Comparison of ENCODE assay signal across 15 mouse cellular contexts in the genomic region with DNA sequence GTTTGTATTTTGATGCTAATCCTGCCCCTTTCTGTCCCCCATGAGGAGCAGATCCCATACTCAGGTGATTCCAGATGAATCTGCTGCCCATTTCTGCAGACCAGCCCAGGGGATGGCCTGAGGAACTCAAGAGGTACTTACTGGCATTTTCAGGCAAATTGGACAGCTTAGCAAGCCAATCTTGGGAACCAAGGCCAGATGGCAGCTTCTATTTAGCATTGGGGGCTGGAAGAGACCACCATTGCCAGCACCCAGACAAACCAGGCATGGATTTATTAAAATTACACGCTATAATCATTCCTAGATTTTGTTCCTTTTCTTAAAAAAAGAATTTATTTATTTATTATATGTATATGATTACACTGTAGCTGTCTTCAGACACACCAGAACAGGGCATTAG.
"Had no signal": no experiment of that assay in that cellular context is flagged by ENCODE, and none has a peak within 500 bp of the region (broad histone marks: within the 10 kb centered on the region; RNA-seq: fewer than 3 reads in every experiment).

No protein-coding gene starts in this region.

- H3K36me3 ChIP-seq: neural tube, embryonic 15.5 days; stomach, embryonic 15.5 days had no signal

- H3K9me3 ChIP-seq: stomach, embryonic 15.5 days had no signal

- H3K4me1 ChIP-seq: neural tube, embryonic 15.5 days; stomach, embryonic 15.5 days had no signal

- H3K4me3 ChIP-seq: neural tube, embryonic 15.5 days; stomach, embryonic 15.5 days had no signal

- H3K4me2 ChIP-seq: neural tube, embryonic 15.5 days; stomach, embryonic 15.5 days had no signal

- H3K9ac ChIP-seq: neural tube, embryonic 15.5 days; stomach, embryonic 15.5 days had no signal

- DNase-seq: retina, postnatal 1 day; right cerebral cortex, adult 18-20 months; right cerebral cortex, postnatal 14 days; right cerebral cortex, postnatal 25 days; right cerebral cortex, postnatal 4 days; spleen, adult 18-20 months; thymus, adult 18-20 months; thymus, adult 2 months; thymus, postnatal 14 days; thymus, postnatal 25 days; thymus, postnatal 36 days; thymus, postnatal 4 days had no signal

- H3K27me3 ChIP-seq: neural tube, embryonic 15.5 days; stomach, embryonic 15.5 days had no signal

- H3K27ac ChIP-seq: neural tube, embryonic 15.5 days; stomach, embryonic 15.5 days; stomach, postnatal 0 days had no signal
